Mouse (Mus musculus): ENCODE measurements around the gene Acbd6.

- TF ChIP-seq GATA1 (IDR thresholded peaks at IDR 0.05; ENCODE audit: low read length) = no peak
- no peak for TF ChIP-seq TAL1 (IDR thresholded peaks at IDR 0.05; ENCODE audit: low read length)
These were observed 163.5 kb downstream of the Acbd6 start for GRCm38 (mm10) chr1:155721443-155721842.
